Comparison of ENCODE assay signal across 23 mouse cellular contexts in genomic region chr11:5856479-5857130, GRCm38 (mm10). TPM values are rescaled to one million over a fixed set of nuclear protein-coding genes. Genes with fewer than 3 reads are reported as not detected.
DNase-seq lines count a peak whose midpoint lies in the region; ATAC-seq and TF ChIP-seq lines count a peak whose summit lies in the region.
"Had no signal": no experiment of that assay in that cellular context is flagged by ENCODE, and none has a peak within 500 bp of the region (broad histone marks: within the 10 kb centered on the region; RNA-seq: fewer than 3 reads in every experiment).

No protein-coding gene starts in this region.

- intact Hi-C loops in heart, postnatal 36 days (cut with DNase I) = no loop called here

- CTCF ChIA-PET in Patski (lab: Charles Lee) = interaction anchor here (1.1 to 3.2 kb wide), 6 partner anchors 9 to 30 kb away, joined by 3 to 15 read pairs (median 8); partner anchors contain the start of gene Pold2

- POLR2A ChIA-PET in Patski (lab: Charles Lee) = interaction anchor here (0.9 to 2.4 kb wide), 3 partner anchors 20 to 21 kb away, joined by 3 to 14 read pairs (median 5); partner anchors contain the start of gene Pold2

- TF ChIP-seq CTCF in Patski (IDR thresholded peaks at IDR 0.05) = no peak

- DNase-seq in embryonic facial prominence, embryonic 10.5 days (ENCODE audit: low spot score) = no peak
- DNase-seq in heart, postnatal 36 days = no peak
- no peak for DNase-seq in Patski (ENCODE audit: low read depth, low spot score)
- no peak for DNase-seq in thymus, postnatal 4 days
- DNase-seq: cerebellum, adult 18-20 months; liver, postnatal 0 days; midbrain, embryonic 14.5 days; spleen, adult 18-20 months; thymus, adult 18-20 months had no signal

- H3K4me1 ChIP-seq in embryonic facial prominence, embryonic 13.5 days = peaks cover 31% of the 10 kb centered on the region
- H3K4me1 ChIP-seq in embryonic facial prominence, embryonic 10.5 days = peaks cover 21% of the 10 kb centered on the region
- H3K4me1 ChIP-seq in heart, embryonic 15.5 days (replicated peaks) = peaks cover 35% of the 10 kb centered on the region
- H3K4me1 ChIP-seq in limb, embryonic 15.5 days = peaks cover 35% of the 10 kb centered on the region

- no peak overlapping the region for H3K9ac ChIP-seq in embryonic facial prominence, embryonic 13.5 days
- H3K9ac ChIP-seq in heart, embryonic 15.5 days = no peak overlapping the region
- H3K9ac ChIP-seq in limb, embryonic 15.5 days = no peak overlapping the region
- H3K9ac ChIP-seq: forebrain, embryonic 12.5 days; heart, embryonic 13.5 days; hindbrain, embryonic 12.5 days; liver, postnatal 0 days had no signal

- 73% methylated on average over 8 of the region's 8 CpGs for WGBS in embryonic facial prominence, embryonic 13.5 days
- WGBS in embryonic facial prominence, embryonic 10.5 days = 80% methylated on average over 8 of the region's 8 CpGs
- 65% methylated on average over 8 of the region's 8 CpGs for WGBS in heart, embryonic 15.5 days
- WGBS in limb, embryonic 15.5 days = 67% methylated on average over 8 of the region's 8 CpGs

- in situ Hi-C loops in Patski (cut with MboI; ENCODE audit: low pct_unique_long_range_greater_than_20kb) = loop anchor here (25.0 kb wide), 1 partner anchor 1569 kb away; no protein-coding TSS in a partner anchor

- no peaks in the 10 kb centered on the region for H3K36me3 ChIP-seq in embryonic facial prominence, embryonic 13.5 days
- no peaks in the 10 kb centered on the region for H3K36me3 ChIP-seq in embryonic facial prominence, embryonic 10.5 days (replicated peaks)
- no peaks in the 10 kb centered on the region for H3K36me3 ChIP-seq in heart, embryonic 15.5 days
- no peaks in the 10 kb centered on the region for H3K36me3 ChIP-seq in limb, embryonic 15.5 days
- H3K36me3 ChIP-seq: forebrain, embryonic 12.5 days; heart, embryonic 13.5 days; hindbrain, embryonic 12.5 days had no signal

- H3K27me3 ChIP-seq in embryonic facial prominence, embryonic 13.5 days = peaks cover 21% of the 10 kb centered on the region
- peaks cover 25% of the 10 kb centered on the region for H3K27me3 ChIP-seq in embryonic facial prominence, embryonic 10.5 days (replicated peaks; ENCODE audit: low read depth, poor library complexity, severe bottlenecking)
- no peaks in the 10 kb centered on the region for H3K27me3 ChIP-seq in heart, embryonic 15.5 days
- H3K27me3 ChIP-seq in Patski = no peaks in the 10 kb centered on the region
- 0 out of 2 replicates have a peak, but pooled peaks cover 7% of the 10 kb centered on the region for H3K27me3 ChIP-seq in limb, embryonic 15.5 days

- no peak overlapping the region for H3K4me2 ChIP-seq in embryonic facial prominence, embryonic 13.5 days
- H3K4me2 ChIP-seq in heart, embryonic 15.5 days = no peak overlapping the region
- no peak overlapping the region for H3K4me2 ChIP-seq in limb, embryonic 15.5 days
- H3K4me2 ChIP-seq: forebrain, embryonic 12.5 days; heart, embryonic 13.5 days; hindbrain, embryonic 12.5 days had no signal

- H3K9me3 ChIP-seq in embryonic facial prominence, embryonic 13.5 days = 0 out of 2 replicates have a peak, but pooled peaks cover 2% of the 10 kb centered on the region
- no peaks in the 10 kb centered on the region for H3K9me3 ChIP-seq in embryonic facial prominence, embryonic 10.5 days
- H3K9me3 ChIP-seq in heart, embryonic 15.5 days (replicated peaks) = no peaks in the 10 kb centered on the region
- H3K9me3 ChIP-seq in limb, embryonic 15.5 days = no peaks in the 10 kb centered on the region
- H3K9me3 ChIP-seq: heart, embryonic 13.5 days; hindbrain, embryonic 12.5 days had no signal

- peak overlapping the region; percentile 81 for H3K27ac ChIP-seq in embryonic facial prominence, embryonic 13.5 days
- no peak overlapping the region for H3K27ac ChIP-seq in embryonic facial prominence, embryonic 10.5 days (replicated peaks)
- peak overlapping the region; percentile 34; the same call in 1 of the 2 replicates for H3K27ac ChIP-seq in heart, embryonic 15.5 days
- H3K27ac ChIP-seq in limb, embryonic 15.5 days = peak overlapping the region; percentile 74
- H3K27ac ChIP-seq: forebrain, embryonic 12.5 days; hindbrain, embryonic 12.5 days had no signal

- ATAC-seq in embryonic facial prominence, embryonic 13.5 days (ENCODE audit: insufficient number of reproducible peaks, insufficient read depth, low FRiP score, low TSS enrichment, low read depth) = no peak
- no peak for ATAC-seq in heart, embryonic 15.5 days (replicated peaks; ENCODE audit: insufficient number of reproducible peaks, insufficient read depth, low FRiP score, low read depth)
- ATAC-seq in Patski = peak; percentile 8
- no peak for ATAC-seq in limb, embryonic 15.5 days (ENCODE audit: insufficient number of reproducible peaks, low FRiP score, low TSS enrichment, low read depth)
- ATAC-seq in inflammation-experienced regulatory T-cells, adult 6 months = no peak
- ATAC-seq: liver, postnatal 0 days had no signal

- no peak overlapping the region for H3K4me3 ChIP-seq in embryonic facial prominence, embryonic 13.5 days
- H3K4me3 ChIP-seq in embryonic facial prominence, embryonic 10.5 days = no peak overlapping the region
- H3K4me3 ChIP-seq in heart, embryonic 15.5 days = no peak overlapping the region
- H3K4me3 ChIP-seq in limb, embryonic 15.5 days = no peak overlapping the region
- H3K4me3 ChIP-seq: forebrain, embryonic 12.5 days; heart, embryonic 13.5 days; hindbrain, embryonic 12.5 days; megakaryocyte, embryonic 14.5 days had no signal

RNA-seq across cellular contexts. Expression of gene Aebp1, which starts 5.1 kb away (rescaled TPM):
- 32.9 and 38.7 TPM in 2 replicates for polyA plus RNA-seq in embryonic facial prominence, embryonic 13.5 days (2015; fragmentation: Nextera tagmentation; extraction: Ambion mirVana)
- polyA plus RNA-seq in embryonic facial prominence, embryonic 10.5 days (2016; fragmentation: Nextera tagmentation; extraction: Ambion mirVana) = 9.0 TPM in 2 replicates
- polyA plus RNA-seq in heart, embryonic 15.5 days (2015; fragmentation: Nextera tagmentation; extraction: Ambion mirVana) = 31.7 and 43.7 TPM in 2 replicates
- 10 to 100 TPM; 17.3 to 27.3 TPM for total RNA-seq in heart, postnatal 36 days (2021)
- polyA plus RNA-seq in Patski (2021) = 12.5 TPM
- polyA plus RNA-seq in limb, embryonic 15.5 days (2015; fragmentation: Nextera tagmentation; extraction: Ambion mirVana) = 78.4 and 83.4 TPM in 2 replicates
- under 1 TPM in 2 of 3 experiments, not detected in 1; 0.13 to 0.90 TPM for polyA plus RNA-seq in inflammation-experienced regulatory T-cells, adult 6 months (2017; shearing (Covaris generic))
- total RNA-seq: MEL had no signal

RNA-seq across cellular contexts. Expression of gene Polm, which starts 18.8 kb away (rescaled TPM):
- polyA plus RNA-seq in embryonic facial prominence, embryonic 13.5 days (2015; fragmentation: Nextera tagmentation; extraction: Ambion mirVana) = 11.4 and 13.6 TPM in 2 replicates
- polyA plus RNA-seq in embryonic facial prominence, embryonic 10.5 days (2016; fragmentation: Nextera tagmentation; extraction: Ambion mirVana) = 9.4 and 10.0 TPM in 2 replicates
- 6.0 and 7.6 TPM in 2 replicates for polyA plus RNA-seq in heart, embryonic 15.5 days (2015; fragmentation: Nextera tagmentation; extraction: Ambion mirVana)
- 1 to 10 TPM; 2.7 to 3.1 TPM for total RNA-seq in heart, postnatal 36 days (2021)
- 47.5 TPM for polyA plus RNA-seq in Patski (2021)
- 10.4 and 11.6 TPM in 2 replicates for polyA plus RNA-seq in limb, embryonic 15.5 days (2015; fragmentation: Nextera tagmentation; extraction: Ambion mirVana)
- 10 to 100 TPM; 15.9 to 27.5 (median 21.3) TPM for polyA plus RNA-seq in inflammation-experienced regulatory T-cells, adult 6 months (2017; shearing (Covaris generic))

RNA-seq across cellular contexts. Expression of gene Pold2, which starts 21.5 kb away (rescaled TPM):
- 110 and 138 TPM in 2 replicates for polyA plus RNA-seq in embryonic facial prominence, embryonic 13.5 days (2015; fragmentation: Nextera tagmentation; extraction: Ambion mirVana)
- polyA plus RNA-seq in embryonic facial prominence, embryonic 10.5 days (2016; fragmentation: Nextera tagmentation; extraction: Ambion mirVana) = 155 and 161 TPM in 2 replicates
- 96.4 and 112 TPM in 2 replicates for polyA plus RNA-seq in heart, embryonic 15.5 days (2015; fragmentation: Nextera tagmentation; extraction: Ambion mirVana)
- 10 to 100 TPM; 36.1 to 38.7 TPM for total RNA-seq in heart, postnatal 36 days (2021)
- polyA plus RNA-seq in Patski (2021) = 76.9 TPM
- polyA plus RNA-seq in limb, embryonic 15.5 days (2015; fragmentation: Nextera tagmentation; extraction: Ambion mirVana) = 116 and 118 TPM in 2 replicates
- 10 to 100 TPM; 22.6 to 33.0 (median 30.2) TPM for polyA plus RNA-seq in inflammation-experienced regulatory T-cells, adult 6 months (2017; shearing (Covaris generic))

RNA-seq across cellular contexts. Expression of gene Myl7, which starts 42.0 kb away (rescaled TPM):
- polyA plus RNA-seq in embryonic facial prominence, embryonic 13.5 days (2015; fragmentation: Nextera tagmentation; extraction: Ambion mirVana) = 1.3 and 10.3 TPM in 2 replicates
- polyA plus RNA-seq in embryonic facial prominence, embryonic 10.5 days (2016; fragmentation: Nextera tagmentation; extraction: Ambion mirVana) = 5.4 and 23.9 TPM in 2 replicates
- polyA plus RNA-seq in heart, embryonic 15.5 days (2015; fragmentation: Nextera tagmentation; extraction: Ambion mirVana) = 3,544 and 4,168 TPM in 2 replicates
- 100 to 1,000 TPM; 502 to 735 TPM for total RNA-seq in heart, postnatal 36 days (2021)
- polyA plus RNA-seq in Patski (2021) = not detected
- 3.7 and 6.2 TPM in 2 replicates for polyA plus RNA-seq in limb, embryonic 15.5 days (2015; fragmentation: Nextera tagmentation; extraction: Ambion mirVana)
- polyA plus RNA-seq in inflammation-experienced regulatory T-cells, adult 6 months (2017; shearing (Covaris generic)) = not detected
- total RNA-seq: adrenal gland, adult 18-20 months; layer of hippocampus, postnatal 10 days; MEL had no signal
- polyA plus RNA-seq: frontal cortex, adult 2 months; midbrain, embryonic 14.5 days; neural tube, embryonic 14.5 days had no signal

RNA-seq across cellular contexts. Expression of gene Pgam2, which starts 53.1 kb away (rescaled TPM):
- polyA plus RNA-seq in embryonic facial prominence, embryonic 13.5 days (2015; fragmentation: Nextera tagmentation; extraction: Ambion mirVana) = 10.1 and 12.1 TPM in 2 replicates
- polyA plus RNA-seq in embryonic facial prominence, embryonic 10.5 days (2016; fragmentation: Nextera tagmentation; extraction: Ambion mirVana) = 5.1 and 5.3 TPM in 2 replicates
- 876 and 993 TPM in 2 replicates for polyA plus RNA-seq in heart, embryonic 15.5 days (2015; fragmentation: Nextera tagmentation; extraction: Ambion mirVana)
- total RNA-seq in heart, postnatal 36 days (2021) = 100 to 1,000 TPM; 793 to 969 TPM
- 7.7 TPM for polyA plus RNA-seq in Patski (2021)
- 68.7 and 217 TPM in 2 replicates for polyA plus RNA-seq in limb, embryonic 15.5 days (2015; fragmentation: Nextera tagmentation; extraction: Ambion mirVana)
- 1 to 10 TPM; 1.6 to 2.3 (median 2.3) TPM for polyA plus RNA-seq in inflammation-experienced regulatory T-cells, adult 6 months (2017; shearing (Covaris generic))
- polyA plus RNA-seq: liver, adult 2 months had no signal
